Mouse (Mus musculus) right cerebral cortex, postnatal 10 days (tissue): ENCODE measurements at regions not wholly inside any gene's neighbourhood (a gene's known extent, or its start where the extent isn't known, plus 50 kb on each side); places are given as distances from the start of the nearest gene placed in this dataset.
A peak's percentile ranks its signal among the peaks of the same experiment; 100 is the strongest.
"Not testable (repeated sequence)": the region's sequence is repeated elsewhere in the genome, so short reads cannot be mapped to it uniquely, and the experiment has no call there.

Experiments
- DNase-seq, 2 experiments: peaks; one replicate each; pipeline ENCODE4 v3.0.0; 2021; ENCODE audit warnings: low spot score in 2 of 2

DNA sequence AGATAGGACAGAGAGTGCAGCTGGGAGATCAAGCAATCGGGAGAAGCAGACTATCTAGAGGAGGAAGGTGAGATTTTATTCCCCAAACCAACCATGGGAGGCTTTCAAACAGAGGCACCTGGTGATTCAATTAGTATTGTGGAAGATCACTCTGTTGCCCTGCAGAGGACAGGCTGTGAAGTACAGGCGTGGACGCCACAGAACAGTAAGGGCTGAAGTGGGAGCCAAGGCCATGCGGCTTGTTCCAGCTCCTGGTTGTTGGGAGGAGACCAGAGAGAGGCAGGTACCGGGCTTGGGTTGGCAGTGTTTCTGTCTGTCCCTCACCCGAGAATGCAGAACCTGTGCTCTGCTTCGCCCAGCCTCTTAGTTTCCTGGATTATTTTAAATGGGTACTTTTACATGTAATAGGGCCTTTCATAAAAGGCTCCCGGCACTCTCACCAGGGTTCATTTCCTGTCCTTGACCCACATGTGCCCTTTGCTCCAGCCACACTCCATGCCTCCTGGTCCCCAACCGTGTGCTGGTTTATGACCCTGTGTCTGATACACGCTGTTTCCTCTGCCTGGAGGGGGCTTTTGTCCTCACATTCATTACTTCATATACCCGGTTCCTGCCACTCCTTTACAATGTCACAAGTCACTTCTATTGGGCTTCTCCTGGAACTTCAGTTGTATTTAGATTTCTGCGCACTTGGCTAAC, 58.3 kb downstream of the Vcpkmt start:
- no peak for DNase-seq

DNA sequence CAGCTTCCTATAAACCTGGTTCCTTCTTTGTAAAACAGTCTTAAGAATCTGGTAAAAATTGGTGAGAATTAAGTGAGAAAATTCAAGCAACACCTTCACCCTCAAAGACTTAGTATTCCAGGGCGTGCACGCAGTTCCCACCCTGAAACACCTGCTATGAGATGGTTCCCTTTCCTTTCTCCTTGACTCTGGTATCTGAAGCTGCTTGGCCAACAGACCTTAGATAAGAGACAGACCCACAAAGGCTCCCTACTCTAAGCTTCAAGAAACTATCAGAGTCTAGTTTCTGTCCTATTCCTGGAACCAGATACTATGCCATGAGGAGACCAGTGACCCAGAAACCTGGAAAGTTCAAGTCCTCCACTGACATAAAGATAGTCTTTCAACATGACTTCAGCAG, 63.0 kb downstream of the Vcpkmt start:
- no peak for DNase-seq

DNA sequence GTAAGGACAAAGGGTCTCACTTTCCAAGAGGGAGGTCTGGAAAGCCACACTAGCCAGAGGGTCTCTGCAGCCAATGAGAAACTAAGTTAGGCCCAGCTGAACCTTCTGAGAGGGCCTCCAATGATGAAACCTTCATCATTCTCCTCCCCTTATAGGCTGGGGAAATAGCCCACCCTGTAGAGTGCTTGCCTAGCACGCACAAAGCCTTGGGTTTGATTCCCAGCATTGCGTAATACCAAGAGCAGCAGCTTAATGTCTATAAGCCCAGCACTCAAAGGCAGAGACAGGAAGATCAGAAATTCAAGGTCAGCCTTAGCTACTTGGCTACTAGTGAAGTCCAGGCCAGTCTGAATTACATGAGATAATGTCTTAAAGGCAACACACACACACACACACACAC, 63.8 kb downstream of the Vcpkmt start:
- DNase-seq, result no peak

DNA sequence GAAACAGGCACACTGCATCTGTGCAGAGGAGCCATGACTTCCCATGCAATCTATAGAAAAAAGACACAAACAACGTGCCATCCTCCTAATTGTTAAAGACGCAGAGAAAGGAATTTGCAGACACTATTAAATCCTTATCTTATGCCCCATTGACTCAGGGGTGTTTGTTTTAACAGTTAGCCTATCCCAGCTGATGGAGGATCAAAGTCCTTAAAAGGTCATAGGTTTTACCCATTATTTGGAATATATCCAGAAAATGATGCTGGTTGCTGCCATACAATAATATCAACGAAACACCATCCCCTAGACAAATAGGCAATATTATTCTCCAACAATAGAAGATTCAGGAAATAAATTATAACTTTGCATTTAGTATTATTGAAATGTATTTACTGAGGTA, 65.2 kb downstream of the Vcpkmt start:
- DNase-seq, result no peak

DNA sequence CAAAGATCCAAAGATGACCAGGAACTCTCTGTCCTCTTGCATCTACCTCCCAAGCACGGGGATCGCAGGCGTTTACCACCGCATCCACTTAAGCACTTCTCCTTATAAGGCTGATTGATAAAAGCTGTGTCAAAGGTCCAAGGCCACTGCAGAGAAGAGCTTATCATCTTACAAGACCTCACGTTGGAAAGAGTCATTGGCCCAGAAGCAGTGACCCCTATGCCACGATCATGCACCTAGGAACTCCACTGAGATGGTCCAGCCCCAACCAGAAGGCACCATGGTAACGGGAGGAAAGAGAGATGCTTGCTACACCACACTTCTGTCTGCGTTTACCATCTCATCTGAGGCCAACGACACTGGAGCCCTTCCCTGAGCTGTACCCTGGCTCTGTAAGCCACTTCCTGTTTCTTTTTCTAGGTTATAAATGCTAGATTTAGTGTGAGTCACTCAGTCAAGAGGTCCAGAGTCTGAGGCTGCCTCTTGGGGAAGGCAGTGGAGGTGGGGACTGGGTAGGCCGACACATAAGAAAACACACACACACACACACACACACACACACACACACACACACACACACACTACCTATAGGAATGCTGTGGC, 66.4 kb downstream of the Vcpkmt start:
- no peak for DNase-seq

DNA sequence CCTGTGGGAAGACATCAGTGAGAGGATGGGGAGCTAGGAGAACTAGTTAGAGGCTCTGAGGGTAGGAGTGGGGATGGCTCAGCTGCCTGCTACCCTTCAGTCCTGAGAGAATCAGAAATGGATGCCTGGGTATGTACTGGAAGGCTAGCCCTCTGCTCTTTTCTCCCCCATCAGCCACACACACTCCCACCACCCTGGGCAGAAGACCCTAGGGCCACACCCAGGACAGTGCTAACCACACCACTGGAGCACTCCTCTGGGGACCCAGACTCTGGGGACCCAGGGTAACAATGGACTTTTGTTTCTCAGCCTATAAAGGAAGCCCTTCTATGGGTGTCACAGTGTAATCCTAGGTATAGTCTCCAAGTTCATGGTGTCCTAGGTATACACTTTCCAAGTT, 67.0 kb downstream of the Vcpkmt start:
- no peak for DNase-seq

DNA sequence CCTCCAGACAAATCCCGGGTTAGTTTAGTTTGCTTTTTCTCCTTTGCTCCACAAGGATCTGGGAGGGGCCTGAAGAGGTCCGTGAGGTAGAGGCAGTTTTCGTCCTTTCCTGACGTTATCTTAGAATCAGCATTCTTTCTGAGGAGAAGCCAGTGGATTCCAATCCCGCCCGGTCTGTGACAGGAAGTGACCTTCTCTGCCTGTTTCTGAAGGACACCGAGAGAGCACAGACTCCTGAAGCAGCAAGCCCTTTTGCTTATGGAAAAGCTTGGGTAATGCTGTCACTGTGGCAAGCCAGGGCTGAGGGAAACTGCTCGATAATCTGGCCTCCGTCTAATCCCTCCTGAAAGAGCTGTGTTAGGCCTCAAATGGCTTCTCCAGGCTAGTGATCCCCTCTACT, 67.7 kb downstream of the Vcpkmt start:
- DNase-seq, result no peak

DNA sequence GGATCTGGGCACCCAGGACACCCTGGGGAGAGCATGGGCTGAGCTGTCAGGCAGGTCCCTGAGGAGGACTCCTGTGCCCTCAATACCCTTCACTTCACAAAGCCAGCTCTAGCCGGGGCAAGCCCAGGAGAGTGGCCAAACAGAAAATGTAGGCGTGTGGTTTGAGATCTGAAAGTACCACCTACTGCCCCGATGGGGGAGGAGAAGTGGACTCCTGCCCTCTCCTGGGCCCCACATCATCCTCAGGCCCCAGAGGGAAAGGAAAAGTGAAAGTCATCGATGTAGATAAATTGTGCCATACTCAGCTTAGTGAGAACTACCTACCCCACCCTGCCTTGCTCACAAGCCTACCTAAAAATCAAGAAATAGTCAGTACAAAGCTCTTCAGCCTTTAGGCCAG, 69.7 kb downstream of the Vcpkmt start:
- DNase-seq, result no peak

DNA sequence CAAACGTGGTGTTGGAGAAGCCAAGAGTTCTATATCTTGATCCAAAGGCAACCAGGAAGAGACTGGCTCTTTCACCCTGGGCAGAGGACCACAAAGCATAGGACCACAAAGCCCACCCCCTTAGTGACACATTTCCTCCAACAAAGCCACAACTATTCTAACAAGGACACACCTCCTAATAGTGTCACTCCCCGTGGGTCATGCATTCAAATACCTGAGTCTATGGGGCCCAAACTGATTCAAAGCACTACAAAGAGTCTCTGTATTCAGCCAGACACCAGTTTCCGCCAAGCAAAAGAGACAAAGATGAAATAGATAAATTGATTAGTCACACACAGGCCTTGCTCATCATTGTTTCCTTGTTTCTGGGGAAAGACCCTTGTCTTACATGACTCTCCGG, 72.1 kb downstream of the Vcpkmt start:
- no peak for DNase-seq

DNA sequence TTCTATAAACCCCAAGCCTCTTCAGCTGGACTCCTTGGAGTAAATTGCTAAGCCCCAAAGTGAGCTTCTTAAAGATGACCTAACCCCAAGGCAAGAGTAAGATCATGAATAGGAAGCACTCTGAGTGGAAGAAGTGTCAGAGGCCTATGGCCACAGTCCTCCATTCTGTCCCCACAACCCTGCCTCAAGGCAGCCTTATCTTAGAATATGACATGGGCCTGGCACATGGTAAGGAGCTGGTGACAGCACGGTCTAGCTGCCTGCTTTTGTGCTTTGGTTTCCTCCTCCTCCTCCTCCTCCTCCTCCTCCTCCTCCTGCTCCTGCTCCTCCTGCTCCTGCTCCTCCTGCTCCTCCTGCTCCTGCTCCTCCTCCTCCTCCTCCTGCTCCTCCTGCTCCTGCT, 73.6 kb downstream of the Vcpkmt start:
- DNase-seq, result not testable (repeated sequence)

DNA sequence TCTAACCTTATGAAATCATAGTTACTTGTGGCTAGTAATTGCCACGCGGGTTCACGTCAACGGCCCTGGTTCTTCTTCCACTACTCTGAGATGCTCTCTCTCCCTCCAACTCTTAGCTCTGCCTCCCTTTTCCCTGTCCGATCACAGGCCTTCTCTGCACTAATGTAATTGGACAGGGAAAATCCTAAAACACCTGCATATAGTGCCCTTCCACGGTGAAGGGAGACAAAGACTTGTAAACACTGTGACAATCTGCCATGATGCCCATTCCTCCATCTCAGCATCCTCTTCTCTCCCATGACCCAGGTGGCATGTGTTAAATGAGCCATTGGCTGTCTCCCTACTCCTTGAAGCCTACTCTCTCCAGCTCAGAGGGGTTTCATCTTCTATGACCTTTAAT, 74.9 kb downstream of the Vcpkmt start:
- no peak for DNase-seq

DNA sequence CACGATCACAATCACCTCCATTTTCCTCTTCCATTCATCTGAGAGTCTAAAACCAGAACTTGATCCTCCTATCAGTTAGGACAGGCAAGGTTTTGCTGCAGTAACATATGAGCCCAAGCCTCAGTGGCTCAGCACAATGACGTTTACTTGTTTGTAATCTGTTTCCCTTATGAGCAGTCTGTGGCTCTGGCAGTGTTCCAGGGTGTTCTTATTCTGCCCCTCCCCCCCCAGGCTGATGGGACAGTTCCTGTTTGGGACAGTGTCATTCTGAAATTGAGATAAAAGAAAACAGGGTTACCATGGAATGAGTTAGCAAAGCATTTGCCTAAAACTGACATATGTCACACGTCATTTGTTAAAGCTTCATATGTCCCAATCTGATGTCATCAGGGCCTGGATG, 75.5 kb downstream of the Vcpkmt start:
- no peak for DNase-seq

DNA sequence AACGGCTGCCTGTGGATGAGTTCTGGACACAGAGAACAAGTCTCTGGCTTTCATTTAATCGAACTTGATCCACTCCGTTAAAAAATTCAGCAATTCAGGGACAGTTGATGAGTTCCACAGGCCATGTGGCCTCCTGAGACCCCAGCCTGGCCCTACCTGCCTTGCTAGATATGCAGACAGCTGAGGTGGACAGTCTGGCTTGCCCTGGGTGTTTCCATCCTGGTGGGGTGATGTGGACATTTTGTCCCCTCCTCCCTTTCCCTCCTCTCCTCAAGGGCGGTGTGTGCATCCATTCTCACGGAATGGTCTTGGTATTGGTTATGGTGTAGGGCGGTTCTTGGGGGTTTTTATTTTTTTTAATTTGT, 80.1 kb downstream of the Vcpkmt start:
- no peak for DNase-seq

DNA sequence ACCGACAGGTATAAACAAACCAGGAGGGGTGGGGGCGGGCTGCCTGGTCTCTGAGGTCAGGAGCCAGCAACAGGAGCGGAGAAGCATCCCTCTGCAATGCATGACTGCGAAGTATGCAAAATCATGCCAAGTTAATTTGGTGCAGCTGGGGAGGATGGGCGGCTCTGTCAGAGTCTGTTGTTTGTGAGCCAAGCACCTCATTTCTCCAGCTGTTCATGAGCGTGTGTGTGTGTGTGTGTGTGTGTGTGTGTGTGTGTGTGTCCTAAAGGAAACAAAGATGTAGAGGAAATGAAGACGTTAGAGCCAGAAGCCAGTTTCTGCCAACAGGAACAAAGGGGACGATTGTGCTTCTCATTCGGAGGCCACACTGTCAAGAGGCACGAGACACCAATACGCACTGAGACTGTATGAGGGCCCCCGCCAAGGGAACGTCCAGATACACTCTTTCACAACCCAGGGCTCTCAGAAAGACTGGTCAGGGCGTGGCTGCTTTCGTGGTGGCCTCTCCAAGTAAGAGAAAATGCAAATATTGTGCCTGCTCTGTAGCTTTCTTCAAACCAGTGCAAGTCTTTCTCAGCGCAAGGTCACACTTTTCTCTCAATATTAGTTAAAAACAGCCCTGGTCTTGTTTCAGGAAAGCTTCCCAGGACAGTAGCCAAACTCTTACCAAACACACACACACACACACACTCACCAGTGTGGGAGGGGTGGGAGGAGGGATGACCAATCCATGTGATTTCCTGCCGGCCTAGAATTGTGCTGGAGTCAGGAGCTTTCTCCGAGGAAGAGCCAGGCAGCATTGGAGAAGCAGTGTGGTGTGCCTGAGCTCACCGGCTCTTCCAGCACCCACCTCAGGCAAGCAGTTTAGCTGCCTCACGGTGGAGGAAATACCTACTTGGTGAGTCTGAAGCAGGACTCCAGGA, 80.8 kb downstream of the Vcpkmt start:
- DNase-seq, result peak; percentile 80 to 86

DNA sequence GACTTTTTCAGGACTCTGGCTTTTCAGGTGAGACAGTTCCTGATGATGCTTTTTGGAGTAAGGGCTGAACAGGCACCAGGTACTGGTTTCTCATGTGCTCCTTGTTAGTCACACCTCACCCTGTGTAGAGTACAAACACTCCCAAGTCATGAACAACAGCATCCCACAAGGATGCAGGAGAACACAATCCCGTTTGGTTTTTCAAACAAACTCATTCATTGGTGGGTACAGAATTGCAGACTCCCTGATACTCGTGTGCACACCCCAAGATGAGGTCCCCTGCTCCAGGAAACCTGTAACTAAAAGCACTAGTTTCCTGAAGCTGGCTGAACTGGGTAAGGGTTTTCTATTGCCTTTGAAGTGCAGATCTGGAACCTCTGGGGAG, 81.5 kb downstream of the Vcpkmt start:
- no peak for DNase-seq

DNA sequence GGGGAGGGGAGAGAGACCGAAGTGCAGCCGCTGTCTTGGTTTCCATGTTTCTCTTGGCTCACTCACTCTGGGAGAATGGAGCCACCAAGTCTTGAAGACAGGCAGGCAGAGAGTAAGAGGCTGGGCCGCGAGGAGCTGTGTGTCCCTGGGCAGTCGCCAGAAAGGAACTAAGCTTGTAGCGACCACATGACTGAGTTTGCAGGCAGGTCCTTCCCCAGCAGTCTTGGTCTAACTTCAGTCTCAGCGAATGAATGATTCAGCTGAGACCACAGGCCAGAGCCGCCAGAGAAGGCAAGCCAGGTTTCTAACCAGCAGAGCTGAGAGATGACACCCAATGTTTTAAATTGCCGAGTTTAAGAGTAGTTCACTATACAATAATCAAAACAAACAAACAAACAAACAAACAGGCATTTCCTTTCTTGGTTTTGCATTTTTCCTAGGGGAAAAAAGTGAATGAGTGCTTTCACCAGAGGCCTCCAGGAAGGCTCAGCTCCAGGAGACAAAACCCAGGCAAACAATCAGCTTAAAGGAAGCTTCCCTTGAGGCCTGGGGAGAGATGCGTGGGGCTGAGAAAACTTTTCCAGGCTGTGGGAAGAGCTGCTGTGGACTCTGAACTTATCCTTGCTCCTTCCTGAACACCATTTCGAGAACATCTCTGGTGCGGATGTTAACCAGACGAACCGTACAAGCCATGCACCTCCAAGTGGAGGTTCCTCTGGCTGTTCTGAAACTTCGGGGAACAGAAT, 82.1 kb downstream of the Vcpkmt start:
- DNase-seq, result peak; percentile 57 to 69

DNA sequence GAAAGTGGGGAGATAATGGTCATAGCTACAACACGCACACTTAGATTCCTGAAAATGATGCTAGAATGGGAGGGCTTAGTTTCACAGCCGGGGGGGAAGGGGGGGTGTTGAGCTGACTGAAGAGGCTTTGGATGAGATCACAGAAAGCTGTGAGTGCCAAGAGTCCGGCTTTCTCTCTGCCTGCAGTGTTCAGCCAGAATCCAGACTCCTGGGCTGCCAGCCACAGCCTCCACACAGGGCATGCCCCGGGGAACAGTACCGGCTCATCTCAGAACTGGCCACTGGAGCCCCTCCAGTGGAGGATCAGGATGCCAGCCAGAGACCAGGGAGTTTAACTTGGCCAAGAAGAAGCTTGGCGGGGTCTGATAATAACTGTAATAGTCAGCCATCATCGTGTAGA, 85.7 kb downstream of the Vcpkmt start:
- DNase-seq, result peak; percentile 84 to 88

DNA sequence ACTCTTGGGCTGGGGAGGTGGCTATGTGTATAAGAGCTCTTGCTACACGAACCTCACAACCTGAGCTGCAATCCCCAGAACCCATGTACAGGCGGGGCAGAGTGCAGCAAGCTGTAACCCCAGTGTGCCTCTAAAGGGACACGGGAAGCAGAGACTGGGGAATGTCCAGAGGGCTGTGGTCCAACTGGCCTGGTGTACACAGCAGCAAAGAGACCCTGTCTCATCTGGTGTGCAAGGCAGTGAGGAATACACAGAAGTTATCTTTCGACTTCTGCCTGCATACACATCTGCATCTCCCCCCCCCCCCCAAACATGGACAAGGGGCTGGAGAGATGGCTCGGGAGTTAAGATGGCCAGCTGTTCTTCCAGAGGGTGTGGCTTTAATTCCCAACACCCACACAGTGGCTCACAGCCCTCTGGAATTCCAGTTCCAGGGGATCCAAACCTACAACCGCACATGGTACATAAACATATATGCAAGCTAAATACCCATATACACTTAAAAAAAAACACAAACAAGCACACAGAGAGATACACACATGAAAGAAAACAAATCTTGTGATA, 86.4 kb downstream of the Vcpkmt start:
- no peak for DNase-seq

DNA sequence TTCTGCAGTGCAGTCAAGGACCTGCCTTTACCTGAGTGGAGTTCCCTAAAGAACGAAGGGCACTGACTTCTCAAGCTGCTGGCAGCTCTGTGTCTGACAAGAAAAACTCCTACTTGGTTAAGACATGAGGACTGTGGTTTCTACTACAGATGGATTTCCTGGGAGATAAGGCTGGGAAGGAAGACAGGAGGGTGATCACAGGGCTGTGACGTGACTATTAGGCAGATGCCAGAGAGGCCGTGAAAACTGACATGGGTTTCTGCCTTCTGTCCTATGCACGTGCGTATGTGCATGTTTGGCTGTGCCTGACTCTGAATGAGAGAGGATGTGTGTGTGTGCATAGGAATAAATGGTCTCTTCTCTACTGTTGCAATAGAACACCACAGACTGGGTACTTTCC, 87.1 kb downstream of the Vcpkmt start:
- DNase-seq, result no peak

DNA sequence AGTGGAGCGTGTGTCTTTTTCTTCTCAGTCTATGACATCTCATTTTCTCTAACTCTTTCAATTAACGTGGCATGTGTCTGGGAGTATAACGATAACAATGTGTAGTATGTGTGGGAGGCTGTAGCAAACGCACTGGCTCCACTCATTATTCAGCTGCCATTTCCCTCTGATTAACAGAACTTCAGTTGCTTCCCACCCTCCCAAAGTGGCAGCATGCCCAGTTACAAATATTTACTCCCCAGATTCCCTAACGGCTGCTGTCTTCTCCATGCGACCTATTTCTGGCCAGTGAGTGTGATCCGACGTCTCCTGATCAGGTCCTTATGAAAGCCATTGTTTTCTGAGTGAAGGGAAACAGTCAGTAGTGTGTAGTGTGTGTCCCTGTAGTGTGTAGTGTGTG, 88.2 kb downstream of the Vcpkmt start:
- DNase-seq, result peak in 1 of 2 experiments; percentile 49

DNA sequence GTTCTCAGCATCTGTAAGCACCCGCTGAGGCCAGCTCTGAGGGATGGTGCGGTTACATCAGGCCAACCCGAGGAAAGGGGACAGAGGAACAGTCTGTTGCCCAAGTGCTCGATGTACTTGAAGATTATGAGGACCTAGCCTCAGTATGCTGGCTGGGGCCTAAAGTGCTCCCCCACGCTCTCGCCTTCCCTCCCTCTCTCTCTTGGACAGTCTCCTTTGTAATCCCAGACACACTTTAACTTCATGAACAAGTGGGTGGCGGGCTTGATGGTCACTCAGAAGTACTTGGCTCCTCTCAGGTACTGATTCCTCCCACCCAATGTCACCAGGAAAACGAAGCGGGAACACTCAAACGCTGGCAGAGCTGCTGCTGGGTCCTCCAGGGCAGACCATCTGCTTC, 93.1 kb downstream of the Vcpkmt start:
- DNase-seq, result no peak

DNA sequence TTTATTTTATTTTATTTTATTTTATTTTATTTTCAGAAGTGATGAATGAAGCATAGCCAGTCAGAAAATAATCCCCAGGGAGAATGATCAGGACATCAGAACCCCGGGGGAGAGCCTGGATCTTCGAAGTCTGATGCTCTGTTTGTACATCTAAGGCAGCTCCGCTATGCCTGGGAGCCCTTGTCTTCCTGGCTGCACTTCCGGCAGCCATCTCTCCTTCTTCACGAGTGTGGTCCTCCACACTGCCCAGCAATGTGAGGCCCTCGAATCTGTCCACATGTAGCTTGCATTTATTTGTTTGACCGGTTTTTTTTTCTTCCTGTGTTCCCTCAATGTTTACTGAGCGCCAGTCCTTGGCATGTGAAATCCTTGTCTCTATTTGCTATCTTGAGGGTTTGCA, 95.9 kb downstream of the Vcpkmt start:
- DNase-seq, result no peak
